Mouse (Mus musculus) gastrocnemius, postnatal 36 days (tissue): ENCODE results near the gene Xbp1. TPM values are rescaled to one million over a fixed set of nuclear protein-coding genes. Genes with fewer than 3 reads are reported as not detected.
"Not testable (repeated sequence)": the region's sequence is repeated elsewhere in the genome, so short reads cannot be mapped to it uniquely, and the experiment has no call there.

ENCODE experiments used
- DNase-seq, 2 experiments: peaks; one replicate each; pipeline ENCODE4 v3.0.0; 2022
- intact Hi-C: fragments of 180-260 bp; cut with DNase I; formaldehyde crosslinking; loops from one replicate; pipeline ENCODE4 v1.15.1; 2025
- total RNA-seq, 2 experiments: library from RNA; stranded (reverse); gene quantifications; 2 replicates each; pipeline ENCODE4 v1.2.3; 2021

Xbp1 gene
- total RNA-seq, 2 experiments from 2014 or later = 49.4 to 66.7 TPM

- no peak for DNase-seq
- intact Hi-C loops = no loop called here
Observed at GRCm38 (mm10) chr11:5500903-5501741, 19.3 kb upstream of the Xbp1 start.

GRCm38 (mm10) chr11:5502351-5503051, 18.0 kb upstream of the Xbp1 start:
- DNase-seq = peak in 1 of 2 experiments; percentile 44
- intact Hi-C loops = no loop called here

- intact Hi-C loops = no loop called here
- no peak for DNase-seq
Observed at GRCm38 (mm10) chr11:5505856-5506575, 14.4 kb upstream of the Xbp1 start.

- intact Hi-C loops = no loop called here
- DNase-seq = no peak
Observed at GRCm38 (mm10) chr11:5509215-5510098, 11.0 kb upstream of the Xbp1 start.

- no peak for DNase-seq
- intact Hi-C loops = no loop called here
Observed at GRCm38 (mm10) chr11:5510099-5510391, 10.4 kb upstream of the Xbp1 start.

- intact Hi-C loops, DNase-seq: not testable (repeated sequence)
Observed at GRCm38 (mm10) chr11:5510686-5511085, 9.8 kb upstream of the Xbp1 start.

- intact Hi-C loops = no loop called here
- DNase-seq = no peak
Observed at GRCm38 (mm10) chr11:5512099-5512725, 8.2 kb upstream of the Xbp1 start.

- intact Hi-C loops = no loop called here
- no peak for DNase-seq
Observed at GRCm38 (mm10) chr11:5512961-5513360, 7.5 kb upstream of the Xbp1 start.

- intact Hi-C loops = no loop called here
- no peak for DNase-seq
Observed at GRCm38 (mm10) chr11:5514091-5514490, 6.4 kb upstream of the Xbp1 start.

- no peak for DNase-seq
- intact Hi-C loops = no loop called here
Observed at GRCm38 (mm10) chr11:5515196-5515595, 5.3 kb upstream of the Xbp1 start.

GRCm38 (mm10) chr11:5515655-5516054, 4.8 kb upstream of the Xbp1 start:
- intact Hi-C loops = no loop called here
- no peak for DNase-seq

- intact Hi-C loops = no loop called here
- DNase-seq = no peak
Observed at GRCm38 (mm10) chr11:5516151-5516550, 4.3 kb upstream of the Xbp1 start.

GRCm38 (mm10) chr11:5516617-5517016, 3.8 kb upstream of the Xbp1 start:
- intact Hi-C loops = no loop called here

GRCm38 (mm10) chr11:5517346-5517745, 3.1 kb upstream of the Xbp1 start:
- intact Hi-C loops = no loop called here
- DNase-seq = no peak

More at GRCm38 (mm10) chr11:5516617-5517016, 3.8 kb upstream of the Xbp1 start:
- DNase-seq = no peak

GRCm38 (mm10) chr11:5519681-5520080, 778 bp upstream of the Xbp1 start:
- intact Hi-C loops = loop anchor here (2.0 kb wide), 1 partner anchor 31 kb away; no protein-coding TSS in a partner anchor
- DNase-seq = no peak

- peak in 1 of 2 experiments; percentile 64 for DNase-seq
- intact Hi-C loops = no loop called here
Observed at GRCm38 (mm10) chr11:5521266-5521515, 732 bp downstream of the Xbp1 start.

- peak; percentile 62 to 64 for DNase-seq
- intact Hi-C loops = no loop called here
Observed at GRCm38 (mm10) chr11:5521516-5522291, 1.2 kb downstream of the Xbp1 start.

GRCm38 (mm10) chr11:5522798-5523415, 2.4 kb downstream of the Xbp1 start:
- no peak for DNase-seq
- intact Hi-C loops = no loop called here

- no peak for DNase-seq
- intact Hi-C loops = no loop called here
Observed at GRCm38 (mm10) chr11:5525418-5525817, 5.0 kb downstream of the Xbp1 start.
